Mouse (Mus musculus): ENCODE results near the gene Nptn. TPM values are rescaled to one million over a fixed set of nuclear protein-coding genes. Genes with fewer than 3 reads are reported as not detected.

The Nptn gene
- polyA plus RNA-seq, 1 experiment: 349 TPM

DNA sequence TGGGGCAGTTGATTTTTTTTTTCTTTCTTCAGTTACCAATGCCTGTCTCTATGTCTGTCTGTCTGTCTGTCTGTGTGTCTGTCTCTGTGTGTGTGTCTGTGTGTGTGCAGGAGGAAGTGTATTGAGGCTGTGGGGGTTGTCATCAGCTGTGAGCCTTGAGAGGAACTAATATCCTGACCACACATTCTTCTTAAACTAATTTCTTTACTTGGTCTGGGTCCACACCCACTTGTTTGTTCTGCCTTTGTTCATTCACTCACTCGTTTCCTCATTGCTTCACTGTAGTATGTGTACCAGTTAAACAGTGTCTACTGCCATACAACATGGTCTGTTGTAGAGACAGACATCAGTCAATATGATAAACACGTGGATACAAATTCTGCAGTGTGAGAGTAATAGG, 45.2 kb downstream of the Nptn start:
- no peak for TF ChIP-seq POLR2A (IDR thresholded peaks at IDR 0.05; ENCODE audit: insufficient read length, low read depth)
- TF ChIP-seq TCF3 (IDR thresholded peaks at IDR 0.05; ENCODE audit: insufficient read length, low read depth): no peak
- TF ChIP-seq E2F4 (IDR thresholded peaks at IDR 0.05; ENCODE audit: insufficient read depth): no peak
- TF ChIP-seq MYOD1 (IDR thresholded peaks at IDR 0.05; ENCODE audit: control insufficient read depth in 1 of 3, insufficient read length in 2 of 3, low read depth in 2 of 3): no peak
- TF ChIP-seq MAX (IDR thresholded peaks at IDR 0.05; ENCODE audit: low read depth): no peak
- no peak for TF ChIP-seq MYOG (IDR thresholded peaks at IDR 0.05; ENCODE audit: control insufficient read depth in 1 of 3, insufficient read depth in 1 of 3, insufficient read length in 2 of 3, low read depth in 2 of 3)
- no peak for TF ChIP-seq SRF (IDR thresholded peaks at IDR 0.05; ENCODE audit: control insufficient read depth, insufficient read length, low read depth)
- no peak for TF ChIP-seq POLR2AphosphoS2 (IDR thresholded peaks at IDR 0.05; ENCODE audit: insufficient read length, low read depth)
- TF ChIP-seq REST (IDR thresholded peaks at IDR 0.05; ENCODE audit: insufficient read depth, insufficient read length): no peak
- no peak for TF ChIP-seq USF1 (IDR thresholded peaks at IDR 0.05; ENCODE audit: low read depth)
- TF ChIP-seq TCF12 (IDR thresholded peaks at IDR 0.05; ENCODE audit: insufficient read depth, poor library complexity, severe bottlenecking): no peak
- no peak for TF ChIP-seq CEBPB (IDR thresholded peaks at IDR 0.05; ENCODE audit: insufficient read depth, poor library complexity, severe bottlenecking)
- Histone ChIP-seq H3K36me3 (ENCODE audit: control insufficient read depth, insufficient read depth) (peaks cover 25% of the 10 kb centered on the region), H3ac (ENCODE audit: control insufficient read depth, insufficient read length) (no peak overlapping the region), H3K79me2 (ENCODE audit: control insufficient read depth, insufficient read depth) (peaks cover 34% of the 10 kb centered on the region), H3K27me3 (ENCODE audit: control insufficient read depth, insufficient read depth, insufficient read length) (no peaks in the 10 kb centered on the region), H3K4me3 (no peak overlapping the region), H3K4me2 (ENCODE audit: low read depth) (no peak overlapping the region)

DNA sequence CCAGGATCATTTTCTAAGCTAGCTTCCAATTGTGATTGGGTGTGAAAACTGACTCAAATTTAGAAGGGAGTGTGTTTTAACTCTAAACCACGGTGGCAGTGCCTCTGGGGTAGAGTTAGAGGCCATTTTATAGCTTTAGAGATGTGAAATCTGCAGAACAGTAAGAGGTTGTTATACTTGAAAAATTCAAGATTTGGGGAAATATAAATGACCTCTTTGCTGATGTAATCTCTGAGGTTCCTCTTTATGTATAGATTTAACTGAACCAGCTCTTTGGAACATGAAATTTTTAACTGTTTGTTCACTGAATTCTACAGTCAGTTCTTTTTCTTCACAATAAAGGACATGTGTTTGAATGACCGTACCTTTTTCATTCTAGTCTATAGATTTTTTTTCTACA, 48.4 kb downstream of the Nptn start:
- Histone ChIP-seq H3K79me2 (ENCODE audit: control insufficient read depth, insufficient read depth) (peaks cover 25% of the 10 kb centered on the region), H3K27me3 (ENCODE audit: control insufficient read depth, insufficient read depth, insufficient read length) (no peaks in the 10 kb centered on the region), H3ac (ENCODE audit: control insufficient read depth, insufficient read length) (no peak overlapping the region), H3K36me3 (ENCODE audit: control insufficient read depth, insufficient read depth) (peaks cover 35% of the 10 kb centered on the region), H3K4me2 (ENCODE audit: low read depth) (no peak overlapping the region), H3K4me3 (no peak overlapping the region)
- no peak for TF ChIP-seq TCF12 (IDR thresholded peaks at IDR 0.05; ENCODE audit: insufficient read depth, poor library complexity, severe bottlenecking)
- no peak for TF ChIP-seq POLR2A (IDR thresholded peaks at IDR 0.05; ENCODE audit: insufficient read length, low read depth)
- no peak for TF ChIP-seq SRF (IDR thresholded peaks at IDR 0.05; ENCODE audit: control insufficient read depth, insufficient read length, low read depth)
- TF ChIP-seq MYOD1 (IDR thresholded peaks at IDR 0.05; ENCODE audit: control insufficient read depth in 1 of 3, insufficient read length in 2 of 3, low read depth in 2 of 3): no peak
- no peak for TF ChIP-seq MYOG (IDR thresholded peaks at IDR 0.05; ENCODE audit: control insufficient read depth in 1 of 3, insufficient read depth in 1 of 3, insufficient read length in 2 of 3, low read depth in 2 of 3)
- no peak for TF ChIP-seq MAX (IDR thresholded peaks at IDR 0.05; ENCODE audit: low read depth)
- no peak for TF ChIP-seq TCF3 (IDR thresholded peaks at IDR 0.05; ENCODE audit: insufficient read length, low read depth)
- no peak for TF ChIP-seq E2F4 (IDR thresholded peaks at IDR 0.05; ENCODE audit: insufficient read depth)
- no peak for TF ChIP-seq USF1 (IDR thresholded peaks at IDR 0.05; ENCODE audit: low read depth)
- TF ChIP-seq REST (IDR thresholded peaks at IDR 0.05; ENCODE audit: insufficient read depth, insufficient read length): no peak
- no peak for TF ChIP-seq CEBPB (IDR thresholded peaks at IDR 0.05; ENCODE audit: insufficient read depth, poor library complexity, severe bottlenecking)
- no peak for TF ChIP-seq POLR2AphosphoS2 (IDR thresholded peaks at IDR 0.05; ENCODE audit: insufficient read length, low read depth)

DNA sequence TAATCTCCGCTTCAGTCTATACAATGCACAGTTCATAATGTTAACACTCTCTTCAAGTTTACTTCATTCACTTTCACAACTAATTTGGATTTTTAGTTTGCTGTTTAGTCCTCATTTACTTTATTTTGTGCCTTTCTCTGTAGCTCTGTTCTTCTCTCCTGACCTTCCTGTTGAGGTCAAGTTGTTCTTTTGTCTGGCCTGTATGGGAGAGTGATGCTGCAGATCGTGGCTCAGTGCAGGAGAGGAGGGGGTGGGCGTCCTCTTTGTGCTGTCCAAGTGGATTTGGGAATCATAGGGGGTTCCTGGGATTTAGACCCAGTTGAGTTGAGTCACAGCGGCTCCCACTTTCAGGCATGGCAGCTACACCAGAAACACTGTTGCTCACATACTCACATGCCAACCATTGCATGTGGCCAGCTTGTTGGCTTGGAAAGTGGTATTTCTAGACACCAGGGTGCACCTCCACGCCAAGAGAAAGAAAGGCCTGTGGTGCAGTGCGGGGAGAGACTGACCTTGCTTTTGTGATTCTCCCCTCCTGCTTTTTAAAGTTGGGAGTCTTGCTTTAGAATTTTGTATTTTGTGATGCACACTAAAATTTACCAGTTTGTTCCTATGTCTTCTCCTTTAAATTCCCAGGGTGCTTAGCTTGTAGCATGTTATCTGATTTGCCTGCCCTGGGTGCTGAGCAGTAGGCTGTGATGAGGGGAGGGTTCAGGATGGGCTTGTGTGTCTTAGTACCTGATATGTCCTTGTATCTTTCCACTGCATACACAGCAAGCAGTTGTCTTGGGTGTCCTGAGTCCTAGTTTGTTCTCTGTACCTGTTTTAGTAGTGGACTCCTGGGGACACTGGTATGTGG, 66.6 kb downstream of the Nptn start:
- TF ChIP-seq MYOG (IDR thresholded peaks at IDR 0.05; ENCODE audit: control insufficient read depth in 1 of 3, insufficient read depth in 1 of 3, insufficient read length in 2 of 3, low read depth in 2 of 3) (no peak), POLR2AphosphoS2 (IDR thresholded peaks at IDR 0.05; ENCODE audit: insufficient read length, low read depth) (no peak), POLR2A (IDR thresholded peaks at IDR 0.05; ENCODE audit: insufficient read length, low read depth) (no peak), USF1 (IDR thresholded peaks at IDR 0.05; ENCODE audit: low read depth) (no peak), TCF12 (IDR thresholded peaks at IDR 0.05; ENCODE audit: insufficient read depth, poor library complexity, severe bottlenecking) (no peak), REST (IDR thresholded peaks at IDR 0.05; ENCODE audit: insufficient read depth, insufficient read length) (no peak), MYOD1 (IDR thresholded peaks at IDR 0.05; ENCODE audit: control insufficient read depth in 1 of 3, insufficient read length in 2 of 3, low read depth in 2 of 3) (no peak), E2F4 (IDR thresholded peaks at IDR 0.05; ENCODE audit: insufficient read depth) (no peak), SRF (IDR thresholded peaks at IDR 0.05; ENCODE audit: control insufficient read depth, insufficient read length, low read depth) (no peak), MAX (IDR thresholded peaks at IDR 0.05; ENCODE audit: low read depth) (no peak), CEBPB (IDR thresholded peaks at IDR 0.05; ENCODE audit: insufficient read depth, poor library complexity, severe bottlenecking) (no peak), TCF3 (IDR thresholded peaks at IDR 0.05; ENCODE audit: insufficient read length, low read depth) (no peak)
- H3K36me3 ChIP-seq (ENCODE audit: control insufficient read depth, insufficient read depth): peaks cover 43% of the 10 kb centered on the region
- H3ac ChIP-seq (ENCODE audit: control insufficient read depth, insufficient read length): no peak overlapping the region

DNA sequence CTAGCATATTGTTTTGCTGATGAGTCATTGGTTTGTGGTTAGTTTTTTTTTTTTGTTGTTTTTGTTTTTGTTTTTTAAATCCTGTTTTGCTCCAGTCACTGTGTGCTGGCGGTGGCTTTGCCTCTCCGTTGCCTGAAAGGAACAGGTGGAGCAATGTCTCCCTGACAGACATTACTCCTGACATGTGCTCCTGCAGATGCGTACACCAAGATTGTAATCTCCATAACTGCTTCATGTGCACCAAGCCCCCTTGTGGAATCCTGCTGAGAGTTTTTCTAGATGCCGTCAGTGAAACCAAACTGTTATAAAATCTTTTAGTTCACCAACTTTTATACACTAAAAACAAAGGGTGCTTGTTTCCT, 67.2 kb downstream of the Nptn start:
- Histone ChIP-seq H3ac (ENCODE audit: control insufficient read depth, insufficient read length) (no peak overlapping the region), H3K27me3 (ENCODE audit: control insufficient read depth, insufficient read depth, insufficient read length) (no peaks in the 10 kb centered on the region), H3K79me2 (ENCODE audit: control insufficient read depth, insufficient read depth) (no peaks in the 10 kb centered on the region), H3K36me3 (ENCODE audit: control insufficient read depth, insufficient read depth) (peaks cover 37% of the 10 kb centered on the region), H3K4me2 (ENCODE audit: low read depth) (no peak overlapping the region), H3K4me3 (no peak overlapping the region)
- TF ChIP-seq USF1 (IDR thresholded peaks at IDR 0.05; ENCODE audit: low read depth) (no peak), MYOD1 (IDR thresholded peaks at IDR 0.05; ENCODE audit: control insufficient read depth in 1 of 3, insufficient read length in 2 of 3, low read depth in 2 of 3) (peak in 2 of 3 experiments; percentile 28 to 36), MYOG (IDR thresholded peaks at IDR 0.05; ENCODE audit: control insufficient read depth in 1 of 3, insufficient read depth in 1 of 3, insufficient read length in 2 of 3, low read depth in 2 of 3) (no peak), REST (IDR thresholded peaks at IDR 0.05; ENCODE audit: insufficient read depth, insufficient read length) (no peak)

More for the DNA sequence above, 66.6 kb downstream of the Nptn start:
- Histone ChIP-seq H3K79me2 (ENCODE audit: control insufficient read depth, insufficient read depth) (no peaks in the 10 kb centered on the region), H3K27me3 (ENCODE audit: control insufficient read depth, insufficient read depth, insufficient read length) (no peaks in the 10 kb centered on the region), H3K4me2 (ENCODE audit: low read depth) (no peak overlapping the region), H3K4me3 (no peak overlapping the region)

Measured in myocyte (in vitro differentiated cells).